Mouse (Mus musculus) lung, postnatal 0 days (tissue): ENCODE results near the gene Sh2b2. TPM values are rescaled to one million over a fixed set of nuclear protein-coding genes. Genes with fewer than 3 reads are reported as not detected.
A peak's percentile ranks its signal among the peaks of the same experiment; 100 is the strongest.

ENCODE experiments used
- ATAC-seq: fragments of 200-750 bp; cut with Nextera tagmentation; 2 replicates; pipeline ENCODE4 v1.8.0; 2017; ENCODE audit warnings: moderate library complexity
- DNase-seq: peaks from one replicate; pipeline ENCODE4 v3.0.0-alpha.2; 2016; ENCODE audit warnings: low spot score
- H3K27ac ChIP-seq: fragments of 300-500 bp; sonication (generic); 2 replicates; pipeline ENCODE4 v1.5.1; 2014; ENCODE audit warnings: antibody characterized with exemption, mild to moderate bottlenecking, low read length, mixed read lengths
- H3K27me3 ChIP-seq: fragments of 300-500 bp; sonication (generic); replicated peaks from 2 replicates; pipeline ENCODE4 v1.6.1; 2014; ENCODE audit warnings: low read length, mixed read lengths; ENCODE audit not compliant: insufficient read depth
- H3K36me3 ChIP-seq: fragments of 300-500 bp; sonication (generic); 2 replicates; pipeline ENCODE4 v1.6.1; 2014; ENCODE audit warnings: low read length, mixed read lengths; ENCODE audit not compliant: insufficient read depth
- H3K4me1 ChIP-seq: fragments of 300-500 bp; sonication (generic); 2 replicates; pipeline ENCODE4 v1.6.1; 2014; ENCODE audit warnings: antibody characterized with exemption, low read depth, low read length, mixed read lengths; ENCODE audit not compliant: insufficient read depth
- H3K4me2 ChIP-seq: fragments of 300-500 bp; sonication (generic); replicated peaks from 2 replicates; pipeline ENCODE4 v1.6.1; 2014; ENCODE audit warnings: low read depth, mild to moderate bottlenecking, low read length, moderate library complexity, mixed read lengths
- H3K4me3 ChIP-seq: fragments of 300-500 bp; sonication (generic); 2 replicates; pipeline ENCODE4 v1.5.1; 2014; ENCODE audit warnings: low read depth, low read length
- H3K9ac ChIP-seq: fragments of 300-500 bp; sonication (generic); replicated peaks from 2 replicates; pipeline ENCODE4 v1.6.1; 2014; ENCODE audit warnings: low read depth, mild to moderate bottlenecking
- H3K9me3 ChIP-seq: fragments of 300-500 bp; sonication (generic); 2 replicates; pipeline ENCODE4 v1.6.1; 2016; ENCODE audit warnings: low read length, mixed read lengths
- CTCF ChIP-seq: IDR thresholded peaks from 2 replicates; pipeline ENCODE4 v1.5.1; 2016; ENCODE audit warnings: antibody characterized with exemption, mild to moderate bottlenecking
- EP300 ChIP-seq: IDR thresholded peaks from 2 replicates; pipeline ENCODE4 v1.6.1; 2016; ENCODE audit warnings: antibody characterized with exemption, mild to moderate bottlenecking, control low read depth
- WGBS: fragments of 180-500 bp; shearing (Covaris S2); extraction: QIAGEN DNeasy Blood & Tissue Kit; methylation state at CpG from one replicate; pipeline ENCODE4 v1.1.7; 2014; 5-methylcytosine and 5-hydroxymethylcytosine counted together
- polyA plus RNA-seq: library from polyadenylated mRNA; unstranded; fragments of >200 nt; fragmentation: Nextera tagmentation; extraction: Ambion mirVana; gene quantifications from 2 replicates; pipeline ENCODE4 v1.2.1, GENCODE M21; 2015

Gene Sh2b2
- polyA plus RNA-seq, 1 experiment from 2014 or later: 1.8 TPM

- TF ChIP-seq EP300: no peak
- peak; percentile 86 for TF ChIP-seq CTCF
- Histone ChIP-seq H3K9me3 (no peaks in the 10 kb centered on the region), H3K27me3 (no peaks in the 10 kb centered on the region), H3K4me2 (no peak overlapping the region), H3K9ac (no peak overlapping the region), H3K4me3 (no peak overlapping the region), H3K27ac (no peak overlapping the region), H3K36me3 (0 out of 2 replicates have a peak, but pooled peaks cover 4% of the 10 kb centered on the region), H3K4me1 (no peaks in the 10 kb centered on the region)
- 33% methylated on average over 6 of the region's 6 CpGs for WGBS
- ATAC-seq: peak; percentile 55; the same call in 1 of the 2 replicates
- DNase-seq: peak; percentile 82
These were observed 12.6 kb upstream of the Sh2b2 start for GRCm38 (mm10) chr5:136258919-136259318.

- ATAC-seq (peak; percentile 68), DNase-seq (peak; percentile 83)
- 20% methylated on average over 14 of the region's 17 CpGs for WGBS
These were observed 6.5 kb upstream of the Sh2b2 start for GRCm38 (mm10) chr5:136252899-136253298.

GRCm38 (mm10) chr5:136251004-136251403, 4.6 kb upstream of the Sh2b2 start:
- Histone ChIP-seq H3K4me1 (no peaks in the 10 kb centered on the region), H3K4me3 (no peak overlapping the region), H3K36me3 (no peaks in the 10 kb centered on the region), H3K9me3 (no peaks in the 10 kb centered on the region), H3K27ac (no peak overlapping the region), H3K27me3 (no peaks in the 10 kb centered on the region), H3K4me2 (no peak overlapping the region), H3K9ac (no peak overlapping the region)
- DNase-seq: peak; percentile 44
- 43% methylated on average over 7 of the region's 7 CpGs for WGBS
- ATAC-seq: no peak
- TF ChIP-seq CTCF (peak; percentile 67), EP300 (no peak)

More at GRCm38 (mm10) chr5:136252899-136253298, 6.5 kb upstream of the Sh2b2 start:
- Histone ChIP-seq H3K4me2 (no peak overlapping the region), H3K36me3 (0 out of 2 replicates have a peak, but pooled peaks cover 4% of the 10 kb centered on the region), H3K4me3 (no peak overlapping the region), H3K27ac (no peak overlapping the region), H3K27me3 (no peaks in the 10 kb centered on the region), H3K9me3 (no peaks in the 10 kb centered on the region), H3K9ac (no peak overlapping the region), H3K4me1 (no peaks in the 10 kb centered on the region)
- no peak for TF ChIP-seq EP300
- peak; percentile 95 for TF ChIP-seq CTCF

GRCm38 (mm10) chr5:136248441-136248840, 2.1 kb upstream of the Sh2b2 start:
- no peak overlapping the region for H3K4me3 ChIP-seq
- H3K4me2 ChIP-seq: no peak overlapping the region
- no peaks in the 10 kb centered on the region for H3K9me3 ChIP-seq
- no peak overlapping the region for H3K9ac ChIP-seq
- WGBS: 66% methylated on average over 6 of the region's 6 CpGs
- ATAC-seq (no peak), DNase-seq (no peak)
- H3K27me3 ChIP-seq: no peaks in the 10 kb centered on the region
- H3K36me3 ChIP-seq: no peaks in the 10 kb centered on the region
- H3K27ac ChIP-seq: no peak overlapping the region
- no peak for TF ChIP-seq EP300
- TF ChIP-seq CTCF: no peak
- H3K4me1 ChIP-seq: peaks cover 7% of the 10 kb centered on the region

- DNase-seq: no peak
- Histone ChIP-seq H3K4me2 (peak overlapping the region; percentile 94), H3K27me3 (no peaks in the 10 kb centered on the region), H3K4me3 (peak overlapping the region; percentile 65), H3K27ac (0 out of 2 replicates have a peak overlapping the region, but pooled peaks have one; percentile 68), H3K9me3 (no peaks in the 10 kb centered on the region), H3K4me1 (peaks cover 7% of the 10 kb centered on the region), H3K9ac (no peak overlapping the region), H3K36me3 (no peaks in the 10 kb centered on the region)
- TF ChIP-seq CTCF (no peak), EP300 (no peak)
- peak; percentile 5 for ATAC-seq
- WGBS: 16% methylated on average over 15 of the region's 15 CpGs
These were observed 560 bp downstream of the Sh2b2 start for GRCm38 (mm10) chr5:136245541-136246451.

- DNase-seq (peak; percentile 87), ATAC-seq (peak; percentile 88)
- H3K27ac ChIP-seq: peak overlapping the region; percentile 68; the same call in 1 of the 2 replicates
- H3K36me3 ChIP-seq: no peaks in the 10 kb centered on the region
- peak; percentile 10; the same call in 1 of the 2 replicates for TF ChIP-seq EP300
- peak; percentile 24; the same call in 1 of the 2 replicates for TF ChIP-seq CTCF
- H3K4me1 ChIP-seq: peaks cover 7% of the 10 kb centered on the region
- H3K9me3 ChIP-seq: no peaks in the 10 kb centered on the region
- H3K4me3 ChIP-seq: peak overlapping the region; percentile 65
- under 1% methylated on average over 44 of the region's 57 CpGs for WGBS
- H3K9ac ChIP-seq: peak overlapping the region; percentile 34
- H3K4me2 ChIP-seq: peak overlapping the region; percentile 94
- H3K27me3 ChIP-seq: no peaks in the 10 kb centered on the region
These were observed 1.4 kb downstream of the Sh2b2 start for GRCm38 (mm10) chr5:136244762-136245540.
